Mouse (Mus musculus) urinary bladder, postnatal 14 days (tissue): Measurements from ENCODE around the gene Runx3.

Experiments
- DNase-seq: peaks from one replicate; pipeline ENCODE4 v3.0.0; 2021; ENCODE audit warnings: low spot score

The Runx3 gene

GRCm38 (mm10) chr4:135151111-135151987, 30.9 kb downstream of the Runx3 start:
- DNase-seq: no peak

- DNase-seq: no peak
Measured at GRCm38 (mm10) chr4:135151988-135152594, 31.6 kb downstream of the Runx3 start.

GRCm38 (mm10) chr4:135152834-135153259, 32.4 kb downstream of the Runx3 start:
- DNase-seq: no peak

- DNase-seq: no peak
Measured at GRCm38 (mm10) chr4:135153260-135154088, 33.0 kb downstream of the Runx3 start.

GRCm38 (mm10) chr4:135154089-135154949, 33.9 kb downstream of the Runx3 start:
- DNase-seq: no peak

GRCm38 (mm10) chr4:135155106-135155800, 34.8 kb downstream of the Runx3 start:
- DNase-seq: no peak

- DNase-seq: no peak
Measured at GRCm38 (mm10) chr4:135155805-135156469, 35.5 kb downstream of the Runx3 start.

GRCm38 (mm10) chr4:135156531-135156930, 36.1 kb downstream of the Runx3 start:
- no peak for DNase-seq

- no peak for DNase-seq
Measured at GRCm38 (mm10) chr4:135157329-135157728, 36.9 kb downstream of the Runx3 start.

GRCm38 (mm10) chr4:135158724-135159409, 38.4 kb downstream of the Runx3 start:
- no peak for DNase-seq

- no peak for DNase-seq
Measured at GRCm38 (mm10) chr4:135159663-135160062, 39.2 kb downstream of the Runx3 start.

- DNase-seq: no peak
Measured at GRCm38 (mm10) chr4:135160168-135160567, 39.7 kb downstream of the Runx3 start.

GRCm38 (mm10) chr4:135161441-135161840, 41.0 kb downstream of the Runx3 start:
- DNase-seq: no peak

- DNase-seq: no peak
Measured at GRCm38 (mm10) chr4:135165761-135166160, 45.3 kb downstream of the Runx3 start.

GRCm38 (mm10) chr4:135166413-135167225, 46.2 kb downstream of the Runx3 start:
- no peak for DNase-seq

GRCm38 (mm10) chr4:135167816-135168527, 47.5 kb downstream of the Runx3 start:
- no peak for DNase-seq

- DNase-seq: no peak
Measured at GRCm38 (mm10) chr4:135169096-135169495, 48.6 kb downstream of the Runx3 start.

- DNase-seq: no peak
Measured at GRCm38 (mm10) chr4:135169501-135169900, 49.0 kb downstream of the Runx3 start.
